Mouse (Mus musculus): ENCODE data around the gene Gria1. TPM values are rescaled to one million over a fixed set of nuclear protein-coding genes. Genes with fewer than 3 reads are reported as not detected.

The Gria1 gene
- total RNA-seq (2023): not detected

DNA sequence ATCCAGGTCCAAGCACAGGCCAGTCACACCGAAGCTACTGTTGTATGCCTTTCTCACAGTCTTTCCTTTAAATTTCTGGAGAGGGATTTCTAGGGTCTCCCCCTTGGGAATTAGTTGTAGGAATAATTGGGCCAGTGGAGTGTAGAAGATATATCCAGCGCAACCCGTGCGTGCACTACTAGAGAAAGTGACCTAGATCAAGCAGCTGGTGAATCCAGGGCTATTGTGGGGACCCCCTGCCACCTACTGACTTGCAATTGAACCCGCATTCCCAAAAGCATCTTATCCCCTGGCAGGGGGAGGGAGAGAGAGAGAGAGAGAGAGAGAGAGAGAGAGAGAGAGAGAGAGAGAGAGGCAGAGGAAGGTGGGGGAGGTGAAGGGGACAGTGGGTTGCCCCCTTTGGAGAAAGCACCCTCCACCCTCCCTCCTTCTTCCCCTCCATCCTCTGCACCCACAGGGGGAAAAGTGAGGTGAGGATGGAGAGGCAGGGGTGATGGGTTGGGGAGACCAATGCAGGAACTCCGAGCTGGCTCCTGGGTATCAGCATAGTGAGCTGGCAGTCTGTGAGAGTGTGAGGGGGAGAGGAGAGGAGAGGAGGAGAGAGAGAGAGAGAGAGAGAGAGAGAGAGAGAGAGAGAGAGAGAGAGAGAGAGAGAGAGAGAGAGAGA lies at the start of gene Gria1:
Gene Gria1, plus strand, starts transcription at position 364 of the 667 bp plus-strand sequence.

Measured in B cell, adult 67 days (primary cell).